Mouse (Mus musculus): ENCODE results near the gene Ssxb6.
"Not testable (repeated sequence)": the region's sequence is repeated elsewhere in the genome, so short reads cannot be mapped to it uniquely, and the experiment has no call there.

Ssxb6 gene

GRCm38 (mm10) chrX:8548155-8548554 lies at the start of gene Ssxb6:
Gene Ssxb6, minus strand, starts transcription at chrX:8548255.
- DNase-seq (ENCODE audit: low spot score in 2 of 2): not testable (repeated sequence)

- DNase-seq (ENCODE audit: low spot score in 2 of 2): not testable (repeated sequence)
Measured at GRCm38 (mm10) chrX:8591716-8592115, 43.7 kb upstream of the Ssxb6 start, which contains the start of gene Ssxb3. Gene Ssxb3, minus strand, starts transcription at chrX:8591816.

- DNase-seq (ENCODE audit: low spot score in 2 of 2): no peak
Measured at GRCm38 (mm10) chrX:8524854-8525253, 23.2 kb downstream of the Ssxb6 start, which contains the start of gene Gm14459. Gene Gm14459, minus strand, starts transcription at chrX:8524954.

All from left cerebral cortex, adult 9 months (tissue).